Mouse (Mus musculus): ENCODE results near the gene Rnf31. TPM values are rescaled to one million over a fixed set of nuclear protein-coding genes. Genes with fewer than 3 reads are reported as not detected.

Gene Rnf31
- total RNA-seq, 2 experiments from 2014 or later = 28.1 to 36.0 TPM

DNA sequence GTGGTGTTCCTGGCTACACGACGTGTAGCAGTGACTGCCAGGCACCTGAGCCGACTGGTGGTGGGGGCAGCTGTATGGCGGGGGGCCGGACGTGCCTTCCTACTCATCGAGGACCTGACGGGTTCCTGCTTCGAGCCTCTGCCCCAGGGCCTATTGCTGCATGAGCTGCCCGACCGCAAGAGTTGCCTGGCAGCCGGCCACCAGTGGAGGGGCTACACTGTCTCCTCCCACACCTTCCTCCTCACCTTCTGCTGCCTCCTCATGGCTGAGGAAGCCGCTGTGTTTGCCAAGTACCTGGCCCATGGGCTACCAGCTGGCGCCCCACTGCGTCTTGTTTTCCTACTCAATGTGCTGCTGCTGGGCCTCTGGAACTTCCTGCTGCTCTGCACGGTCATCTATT, 15.1 kb upstream of the Rnf31 start:
- no peak for DNase-seq (ENCODE audit: low spot score in 2 of 2)

DNA sequence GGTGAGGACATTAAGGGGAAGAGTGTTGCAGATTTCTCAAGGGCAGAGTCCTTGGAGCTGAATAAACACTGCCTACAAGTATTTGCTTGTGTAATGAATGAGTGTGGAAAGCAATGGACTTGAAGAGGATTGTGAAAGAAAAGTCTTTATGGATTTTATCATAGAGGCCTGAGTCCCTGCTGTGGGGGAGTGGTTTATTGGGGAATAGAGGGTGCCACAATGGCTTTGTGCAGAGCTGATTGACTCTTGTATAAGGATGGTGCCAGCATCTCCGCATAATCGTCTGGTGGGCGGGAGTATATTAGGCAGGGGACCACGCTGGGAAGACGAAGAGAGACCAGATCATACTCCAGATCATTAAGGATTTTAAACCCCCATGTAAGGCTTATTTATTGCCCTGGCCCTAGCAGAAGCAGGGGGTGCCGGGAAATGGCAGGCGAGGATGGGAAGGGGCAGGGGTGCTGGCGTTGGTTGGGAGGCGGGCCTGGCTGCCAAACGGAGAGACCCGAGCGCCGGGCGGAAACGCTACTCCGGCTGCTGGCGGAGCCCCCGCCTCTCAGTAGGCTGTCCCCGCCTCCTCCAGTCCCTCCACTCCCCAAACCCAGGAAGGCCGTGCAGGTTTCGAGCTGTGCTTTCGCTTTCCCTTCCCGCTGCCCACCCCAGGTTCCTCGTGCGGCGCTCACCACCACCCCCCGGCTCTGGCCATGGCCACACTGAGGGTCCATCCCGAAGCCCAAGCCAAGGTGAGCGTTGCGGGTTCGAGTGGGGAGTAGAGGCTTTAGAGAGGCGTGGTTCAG, 13.4 kb upstream of the Rnf31 start, which contains the start of gene Psme1:
TSS of gene Psme1 (plus strand) at position 253 of the 797 bp plus-strand sequence.
- peak; percentile 75 to 77 for DNase-seq (ENCODE audit: low spot score in 2 of 2)

DNA sequence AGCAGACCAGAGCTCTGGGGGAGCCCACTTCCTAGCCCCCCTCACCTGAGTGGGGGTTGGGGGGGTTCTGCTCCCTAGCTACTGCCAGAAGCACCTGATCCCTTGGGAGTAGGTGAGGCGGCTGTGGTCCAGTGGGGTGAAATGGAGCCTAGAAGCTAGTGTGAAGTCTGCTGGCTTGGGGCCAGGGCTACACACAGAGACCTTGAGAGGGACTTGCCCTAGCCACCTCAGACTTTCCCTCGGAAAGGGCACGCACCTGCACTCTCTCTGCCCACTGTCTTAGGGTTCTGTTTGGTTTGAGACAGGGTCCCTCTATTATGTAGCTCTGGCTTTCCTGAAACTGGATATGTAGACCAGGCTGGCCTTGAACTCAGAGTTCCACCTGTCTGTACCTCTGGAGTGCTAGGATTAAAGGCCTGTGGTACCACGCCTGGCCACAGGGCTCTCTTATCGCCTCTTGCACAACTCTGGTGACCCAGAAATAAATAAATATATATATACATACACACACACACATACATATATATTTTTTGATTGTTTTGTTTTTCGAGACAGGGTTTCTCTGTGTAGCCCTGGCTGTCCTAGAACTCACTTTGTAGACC, 12.7 kb upstream of the Rnf31 start:
- peak; percentile 66 to 72 for DNase-seq (ENCODE audit: low spot score in 2 of 2)

DNA sequence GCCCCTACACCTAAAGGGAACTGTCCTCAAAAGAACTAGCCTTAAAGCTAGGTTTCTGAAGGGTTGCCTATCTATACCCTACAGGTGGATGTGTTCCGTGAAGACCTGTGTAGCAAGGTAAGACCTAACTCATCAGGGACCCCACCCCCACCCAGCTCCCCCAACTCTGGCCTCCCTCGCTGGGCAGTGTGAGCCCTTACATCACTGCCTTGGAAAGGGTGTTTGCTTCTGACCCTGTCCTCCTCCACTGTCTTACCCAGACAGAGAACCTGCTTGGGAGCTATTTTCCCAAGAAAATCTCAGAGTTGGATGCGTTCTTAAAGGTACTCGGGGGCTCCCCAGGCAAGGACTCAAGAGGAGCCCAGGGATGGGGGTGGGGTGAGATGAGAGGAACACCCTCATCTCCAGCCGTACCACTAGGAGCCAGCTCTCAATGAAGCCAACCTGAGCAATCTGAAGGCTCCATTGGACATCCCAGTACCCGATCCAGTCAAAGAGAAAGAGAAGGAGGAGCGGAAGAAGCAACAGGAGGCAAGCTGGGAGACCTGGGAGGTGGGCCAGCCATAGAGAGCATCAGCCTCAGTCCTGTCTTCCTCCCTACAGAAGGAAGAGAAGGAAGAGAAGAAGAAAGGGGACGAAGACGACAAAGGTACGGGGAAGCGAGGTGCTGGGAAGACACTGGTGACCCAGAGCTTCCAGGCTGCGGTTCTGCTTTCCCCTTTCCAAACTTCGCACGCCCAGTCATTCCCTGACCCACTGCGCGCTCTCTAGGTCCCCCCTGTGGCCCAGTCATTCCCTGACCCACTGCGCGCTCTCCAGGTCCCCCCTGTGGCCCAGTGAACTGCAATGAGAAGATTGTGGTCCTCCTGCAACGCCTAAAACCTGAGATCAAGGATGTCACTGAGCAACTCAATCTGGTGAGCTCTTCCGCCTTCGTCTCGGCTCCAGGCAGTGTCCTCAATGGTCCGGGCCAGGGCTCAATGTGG, 11.7 kb upstream of the Rnf31 start:
- DNase-seq (ENCODE audit: low spot score in 2 of 2) = no peak

DNA sequence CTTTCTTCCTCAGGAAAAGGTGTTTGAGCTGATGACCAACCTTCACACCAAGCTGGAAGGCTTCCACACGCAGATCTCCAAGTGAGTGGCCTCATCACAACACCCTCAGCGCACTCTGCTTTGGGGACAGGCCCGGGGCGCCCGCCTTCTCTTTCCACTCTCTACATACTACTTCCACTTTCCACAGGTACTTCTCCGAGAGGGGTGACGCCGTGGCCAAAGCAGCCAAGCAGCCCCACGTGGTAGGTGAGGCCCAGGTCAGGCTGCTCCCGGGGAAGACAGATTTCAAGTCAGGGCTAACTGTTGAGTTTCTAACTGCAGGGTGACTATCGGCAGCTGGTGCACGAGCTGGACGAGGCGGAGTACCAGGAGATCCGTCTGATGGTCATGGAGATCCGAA, 10.8 kb upstream of the Rnf31 start:
- no peak for DNase-seq (ENCODE audit: low spot score in 2 of 2)

DNA sequence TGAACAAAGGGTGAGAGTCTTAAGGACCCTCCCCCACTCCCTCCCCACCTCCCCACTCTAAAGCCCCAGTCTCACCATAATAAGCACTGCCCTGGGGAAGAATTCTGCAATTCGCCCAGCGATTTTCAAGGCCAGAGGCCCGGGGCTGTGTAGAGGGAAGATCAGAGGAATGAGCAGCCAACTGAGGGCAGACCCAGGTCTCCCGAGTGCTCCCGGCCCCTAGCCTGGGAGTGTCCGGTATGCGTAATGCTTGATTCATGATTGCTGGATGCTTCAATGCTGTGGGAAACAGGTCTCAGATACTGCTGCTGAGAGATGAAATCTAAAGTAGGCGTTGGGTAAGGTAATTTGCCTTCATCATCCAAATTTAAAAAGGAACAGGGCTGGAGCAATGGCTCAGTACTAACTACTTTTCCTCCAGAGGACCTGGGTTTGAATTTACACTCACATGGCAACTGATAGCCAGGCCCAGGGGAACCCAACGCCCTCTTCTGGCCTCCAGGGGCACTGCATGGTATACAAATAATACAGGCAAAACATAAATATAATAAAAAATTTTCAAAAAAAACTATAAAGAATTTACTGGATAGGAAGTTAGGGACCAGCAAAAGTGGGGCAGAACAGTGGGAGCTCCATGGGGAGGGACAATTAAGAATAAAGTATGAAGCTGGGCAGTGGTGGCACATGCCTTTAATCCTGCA, 9.4 kb upstream of the Rnf31 start:
- DNase-seq (ENCODE audit: low spot score in 2 of 2) = no peak

DNA sequence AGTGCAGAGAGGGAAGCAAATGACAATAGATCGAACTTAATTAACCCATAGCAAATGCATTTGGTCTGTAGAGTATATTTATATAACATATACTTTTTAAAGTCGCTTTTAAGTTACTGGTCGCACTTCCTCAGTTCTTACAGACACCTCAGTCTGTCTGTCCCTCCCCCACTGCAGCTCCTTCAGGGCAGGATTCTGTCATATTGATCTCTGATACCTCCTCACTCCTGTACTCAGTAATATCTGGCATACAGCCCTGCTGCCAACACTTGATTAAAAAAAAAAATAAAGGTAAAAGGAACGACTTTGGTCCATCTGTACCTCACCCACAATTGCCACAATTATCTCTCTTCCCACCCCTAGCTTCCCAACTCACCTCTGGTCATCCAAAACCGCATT, 7.2 kb upstream of the Rnf31 start:
- no peak for DNase-seq (ENCODE audit: low spot score in 2 of 2)

DNA sequence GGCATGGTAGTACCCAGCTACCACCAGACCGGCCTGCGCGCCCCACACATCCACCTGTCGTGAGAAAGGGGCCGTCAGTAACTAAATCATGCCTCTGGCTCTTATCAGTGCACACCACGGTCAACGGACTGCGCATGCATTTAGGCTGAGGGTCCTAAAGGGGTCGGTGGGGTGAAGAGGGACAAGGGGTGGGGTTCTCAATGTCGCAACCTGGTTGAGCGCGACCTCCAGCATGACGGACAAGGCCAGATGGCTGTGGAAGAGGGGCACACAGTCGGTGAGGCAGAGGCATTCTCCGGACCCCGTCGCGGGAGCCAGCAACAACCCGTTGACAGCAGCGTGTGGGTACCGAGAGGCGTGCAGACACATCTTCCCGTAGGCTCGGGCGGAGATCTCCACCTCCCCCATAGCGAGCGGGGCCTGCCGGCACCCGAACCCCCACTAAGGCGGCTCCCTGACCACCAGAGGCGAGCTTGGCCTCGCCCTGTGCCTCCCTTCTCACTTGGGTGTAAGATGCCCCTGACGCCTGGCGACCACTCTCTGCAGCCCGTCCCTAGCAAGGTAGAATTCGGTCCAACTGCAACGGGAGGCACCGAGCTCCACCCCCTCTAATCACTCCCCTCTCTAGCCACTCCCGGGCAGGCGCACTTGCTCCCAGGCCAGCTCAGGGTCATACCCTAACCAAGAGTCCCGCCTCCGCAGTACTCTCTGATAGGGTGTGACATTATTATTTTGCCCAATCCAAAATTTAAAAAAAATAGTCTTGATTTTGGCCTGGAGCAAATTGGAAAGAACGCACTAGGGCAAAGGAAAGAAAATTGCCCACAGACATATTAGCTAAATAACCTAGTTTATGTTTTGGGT, 6.6 kb upstream of the Rnf31 start, which contains the start of gene Emc9:
TSS of gene Emc9 (minus strand) at position 601 of the 864 bp plus-strand sequence.
- DNase-seq (ENCODE audit: low spot score in 2 of 2) = peak; percentile 73 to 80

DNA sequence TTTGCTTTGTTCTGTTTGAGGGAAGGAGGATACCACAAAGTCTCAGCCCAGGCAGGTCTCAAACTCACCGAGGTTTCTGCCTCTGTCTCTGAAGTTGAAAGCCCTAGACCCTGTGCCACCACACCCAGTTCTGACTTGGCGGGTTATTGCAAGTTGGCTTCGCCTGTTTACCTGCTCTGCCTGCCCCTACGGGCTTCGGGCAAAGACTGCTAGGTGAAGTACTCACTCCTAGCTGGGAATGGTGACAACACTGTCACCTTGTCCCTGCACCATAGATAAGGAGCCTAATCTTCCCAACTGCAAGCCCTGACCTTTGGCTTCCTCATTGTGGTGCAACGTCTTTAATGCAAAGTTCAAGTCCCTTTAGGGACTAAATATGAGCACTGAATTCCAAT, 5.9 kb upstream of the Rnf31 start:
- DNase-seq (ENCODE audit: low spot score in 2 of 2) = no peak

DNA sequence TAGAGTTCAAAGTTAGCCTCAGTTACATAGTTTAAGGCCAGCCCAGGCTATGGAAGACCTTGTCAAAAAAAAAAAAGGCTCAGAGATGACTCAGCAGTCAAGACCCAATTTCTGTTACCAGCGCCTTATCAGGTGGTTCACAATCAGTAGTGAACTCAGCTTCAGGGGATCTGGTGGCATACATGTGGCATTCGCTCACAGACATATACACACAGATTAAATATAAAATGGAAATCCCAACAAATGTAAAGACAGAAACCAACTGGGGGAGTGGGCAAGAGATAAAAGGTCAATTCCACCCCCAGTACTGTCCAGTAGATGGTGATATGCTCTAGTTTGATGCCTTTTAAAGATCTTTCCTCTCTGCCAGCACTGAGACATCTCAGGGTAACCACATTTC, 5.4 kb upstream of the Rnf31 start:
- DNase-seq (ENCODE audit: low spot score in 2 of 2) = no peak

DNA sequence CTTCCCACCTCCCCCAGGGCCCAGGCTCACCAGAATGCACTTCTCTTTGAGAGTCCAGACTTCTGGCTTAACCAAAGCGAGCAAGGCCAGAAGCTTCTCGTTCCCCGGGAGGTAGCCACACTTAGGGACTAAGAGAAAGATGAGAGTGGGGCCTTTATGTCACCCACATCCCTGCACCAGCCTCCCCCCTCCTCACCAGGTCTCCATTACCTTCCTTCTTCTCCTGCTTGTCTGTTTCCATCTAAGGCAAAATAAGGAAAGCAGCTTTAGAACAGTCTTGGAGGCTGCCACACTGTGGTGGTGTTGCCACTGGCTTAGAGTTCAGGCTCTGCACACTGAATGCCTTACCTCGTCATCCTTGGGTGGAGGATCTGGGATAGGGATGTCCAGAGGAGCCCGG, 2.2 kb upstream of the Rnf31 start:
- no peak for DNase-seq (ENCODE audit: low spot score in 2 of 2)

DNA sequence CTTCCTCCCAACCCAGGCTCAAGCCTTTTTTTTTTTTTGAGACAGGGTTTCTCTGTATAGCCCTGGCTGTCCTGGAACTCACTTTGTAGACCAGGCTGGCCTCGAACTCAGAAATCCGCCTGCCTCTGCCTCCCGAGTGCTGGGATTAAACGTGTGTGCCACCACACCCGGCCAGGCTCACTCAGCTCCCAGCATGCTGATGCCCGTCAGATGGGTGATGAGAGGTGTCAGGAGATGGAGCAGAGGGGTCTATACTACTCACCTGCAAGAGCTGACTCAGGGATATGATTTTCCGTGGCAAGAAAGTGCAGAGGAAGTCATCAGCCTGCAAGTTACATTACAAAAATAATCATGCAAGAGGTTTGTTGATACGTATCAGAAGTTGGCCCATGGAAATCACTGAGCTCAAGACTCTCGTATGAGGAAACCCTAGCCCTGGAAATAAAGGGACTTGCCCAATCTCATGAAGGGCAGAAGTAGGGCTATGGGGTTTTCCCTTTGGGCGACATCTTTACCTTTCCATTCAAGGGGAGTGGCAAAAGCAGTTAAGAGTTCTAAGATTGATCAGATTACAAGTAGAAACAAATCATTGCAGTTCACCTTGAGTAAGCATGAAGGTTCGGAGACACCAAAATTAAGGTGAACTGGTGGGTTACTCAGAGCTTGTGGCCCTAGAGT, 1.6 kb upstream of the Rnf31 start:
- no peak for DNase-seq (ENCODE audit: low spot score in 2 of 2)

DNA sequence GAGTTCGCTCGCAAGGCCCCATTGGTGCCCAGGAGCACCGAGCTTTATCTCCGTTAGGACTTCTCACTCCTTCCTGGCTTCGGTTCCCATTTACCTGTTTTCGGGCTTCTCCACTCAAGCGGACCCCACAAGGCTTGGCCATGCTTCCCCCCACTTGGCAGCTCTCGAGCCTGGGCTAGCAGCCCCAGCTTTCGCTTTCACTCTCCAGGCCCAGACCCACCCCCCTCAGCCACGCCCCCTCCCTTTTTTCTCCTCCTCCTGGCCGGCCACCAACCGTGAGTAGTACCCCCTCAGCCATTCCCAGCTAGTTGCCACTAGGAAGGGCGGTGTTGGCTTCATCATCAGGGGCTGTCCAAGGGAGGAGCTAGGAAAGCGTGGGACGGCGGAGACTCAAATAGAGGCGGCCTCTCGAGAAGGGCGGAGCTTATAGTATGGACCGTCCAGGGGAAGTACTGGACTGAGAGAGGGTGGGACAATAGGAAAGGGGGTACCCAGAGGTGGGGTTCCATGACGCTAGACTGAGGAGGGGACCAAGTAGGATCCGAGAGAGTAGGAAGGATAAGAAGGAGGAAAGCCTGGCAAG, 669 bp upstream of the Rnf31 start, which contains the start of gene Psme2:
TSS of gene Psme2 (minus strand) at position 366 of the 583 bp plus-strand sequence.
- peak; percentile 82 to 84 for DNase-seq (ENCODE audit: low spot score in 2 of 2)

DNA sequence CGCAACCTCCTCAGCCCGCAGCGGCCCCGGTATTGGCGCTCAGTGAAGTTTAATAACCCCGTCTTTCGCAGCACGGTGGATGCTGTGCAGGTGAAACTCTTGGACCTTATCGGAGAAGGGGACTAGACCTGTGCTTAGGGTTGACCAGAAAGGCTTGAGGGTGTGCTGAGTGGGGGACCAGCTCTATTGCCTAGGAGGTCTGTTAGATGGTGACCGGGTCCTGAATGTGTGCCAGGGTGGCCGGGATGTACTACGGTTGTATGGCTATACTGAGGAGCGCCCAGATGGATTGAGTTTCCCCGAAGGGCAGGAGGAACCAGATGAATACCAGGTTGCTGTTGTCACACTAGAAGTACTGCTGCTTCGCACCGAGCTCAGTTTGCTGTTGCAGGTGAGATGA, 718 bp downstream of the Rnf31 start:
- no peak for DNase-seq (ENCODE audit: low spot score in 2 of 2)

DNA sequence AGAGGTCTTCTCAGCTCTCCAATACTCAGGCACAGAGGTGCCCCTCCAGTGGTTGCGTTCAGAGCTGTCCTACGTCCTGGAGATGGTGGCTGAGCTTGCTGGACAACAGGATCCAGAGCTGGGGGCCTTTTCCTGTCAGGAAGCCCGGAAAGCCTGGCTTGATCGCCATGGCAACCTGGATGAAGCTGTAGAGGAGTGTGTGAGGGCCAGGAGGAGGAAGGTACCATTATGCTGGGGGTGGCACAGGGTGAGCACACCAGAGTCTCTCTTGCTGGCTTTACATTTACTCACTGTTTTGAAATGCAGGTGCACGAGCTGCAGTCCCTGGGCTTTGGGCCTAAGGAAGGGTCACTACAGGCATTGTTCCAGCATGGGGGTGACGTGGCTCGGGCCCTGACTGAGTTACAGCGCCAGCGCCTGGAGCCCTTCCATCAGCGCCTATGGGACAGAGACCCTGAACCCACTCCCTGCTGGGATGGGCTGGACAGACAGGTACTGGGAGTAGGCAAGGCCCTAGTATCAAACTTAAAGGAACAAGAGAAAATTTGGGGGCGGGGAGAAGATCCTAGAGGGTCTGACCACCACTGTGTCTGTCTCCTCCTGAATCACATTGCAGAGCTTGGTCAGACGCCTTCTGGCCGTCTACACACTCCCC, 4.7 kb downstream of the Rnf31 start:
- DNase-seq (ENCODE audit: low spot score in 2 of 2) = no peak

DNA sequence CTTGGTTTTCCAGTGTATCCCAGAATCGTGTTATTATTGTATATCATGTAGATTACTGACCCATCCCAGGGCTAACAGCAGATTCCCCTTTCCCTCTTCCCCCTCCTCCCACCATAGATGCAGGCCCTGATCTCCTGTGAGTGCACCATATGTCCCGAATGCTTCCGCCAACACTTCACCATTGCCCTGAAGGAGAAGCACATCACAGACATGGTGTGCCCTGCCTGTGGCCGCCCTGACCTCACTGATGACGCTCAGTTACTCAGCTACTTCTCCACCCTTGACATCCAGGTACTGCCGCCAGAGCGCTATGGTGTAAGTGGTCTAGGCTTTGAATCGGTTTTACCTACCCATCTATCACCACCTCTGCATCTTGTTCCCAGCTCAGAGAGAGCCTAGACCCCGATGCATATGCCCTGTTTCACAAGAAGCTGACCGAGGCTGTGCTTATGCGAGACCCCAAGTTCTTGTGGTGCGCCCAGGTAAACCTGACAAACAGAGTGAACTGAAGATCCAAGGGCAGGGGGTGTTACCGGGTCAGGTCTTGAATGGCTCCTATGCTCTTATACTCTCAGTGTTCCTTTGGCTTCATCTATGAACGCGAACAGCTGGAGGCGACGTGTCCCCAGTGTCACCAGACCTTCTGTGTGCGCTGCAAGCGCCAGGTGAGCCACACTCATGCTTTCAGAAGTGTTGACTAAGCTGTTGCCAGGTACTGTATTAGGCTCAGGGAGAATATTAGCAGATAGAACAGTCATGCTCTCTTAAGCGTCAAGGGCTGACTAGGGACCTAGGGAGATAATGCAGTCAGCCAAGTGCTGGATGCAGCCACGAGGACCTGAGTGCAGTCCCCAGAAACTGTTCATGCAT, 7.2 kb downstream of the Rnf31 start:
- no peak for DNase-seq (ENCODE audit: low spot score in 2 of 2)

DNA sequence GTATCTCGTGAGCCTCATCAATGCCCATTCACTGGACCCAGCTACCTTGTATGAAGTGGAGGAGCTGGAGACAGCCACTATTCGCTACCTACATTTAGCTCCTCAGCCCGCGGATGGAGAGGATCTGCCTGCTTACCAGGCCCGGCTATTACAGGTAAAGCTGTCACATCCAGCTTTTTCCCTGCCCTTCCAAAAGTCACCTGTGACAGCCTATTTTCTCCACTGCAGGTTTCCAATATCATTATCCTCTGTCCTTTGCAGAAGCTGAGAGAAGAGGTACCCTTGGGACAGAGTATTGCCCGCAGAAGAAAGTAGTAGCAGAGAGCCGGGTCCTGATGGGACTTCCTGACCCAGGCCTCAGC, 11.7 kb downstream of the Rnf31 start, which contains the start of gene Irf9:
TSS of gene Irf9 (plus strand) at position 301 of the 362 bp plus-strand sequence.
- DNase-seq (ENCODE audit: low spot score in 2 of 2) = no peak

Measured in adrenal gland, adult 18-20 months (tissue).